Mouse (Mus musculus) lung, embryonic 16.5 days (tissue): Measurements from ENCODE around the gene Psmd9. TPM values are rescaled to one million over a fixed set of nuclear protein-coding genes. Genes with fewer than 3 reads are reported as not detected.
"Not testable (repeated sequence)": the region's sequence is repeated elsewhere in the genome, so short reads cannot be mapped to it uniquely, and the experiment has no call there.

Experiments used
- ATAC-seq: fragments of 200-750 bp; cut with Nextera tagmentation; 2 replicates; pipeline ENCODE4 v1.8.0; 2017; ENCODE audit warnings: low read depth, mild to moderate bottlenecking, moderate library complexity
- H3K27ac ChIP-seq: fragments of 300-500 bp; sonication (generic); 2 replicates; pipeline ENCODE4 v1.5.1; 2014; ENCODE audit warnings: mild to moderate bottlenecking, control low read depth, low read length
- H3K27me3 ChIP-seq: fragments of 300-500 bp; sonication (generic); 2 replicates; pipeline ENCODE4 v1.6.1; 2014; ENCODE audit warnings: low read depth, low read length, mixed read lengths; ENCODE audit not compliant: control insufficient read depth, insufficient read depth
- H3K36me3 ChIP-seq: fragments of 300-500 bp; sonication (generic); 2 replicates; pipeline ENCODE4 v1.6.1; 2014; ENCODE audit warnings: low read length; ENCODE audit not compliant: control insufficient read depth, insufficient read depth
- H3K4me1 ChIP-seq: fragments of 300-500 bp; sonication (generic); replicated peaks from 2 replicates; pipeline ENCODE4 v1.6.1; 2014; ENCODE audit warnings: low read length, mixed read lengths; ENCODE audit not compliant: control insufficient read depth, insufficient read depth
- H3K4me2 ChIP-seq: fragments of 300-500 bp; sonication (generic); 2 replicates; pipeline ENCODE4 v1.6.1; 2014; ENCODE audit warnings: low read depth, low read length, control low read depth
- H3K4me3 ChIP-seq: fragments of 300-500 bp; sonication (generic); 2 replicates; pipeline ENCODE4 v1.5.1; 2014; ENCODE audit warnings: mild to moderate bottlenecking, low read length, control low read depth
- H3K9ac ChIP-seq: fragments of 300-500 bp; sonication (generic); 2 replicates; pipeline ENCODE4 v1.6.1; 2014; ENCODE audit warnings: low read length, control low read depth
- H3K9me3 ChIP-seq: fragments of 300-500 bp; sonication (generic); 2 replicates; pipeline ENCODE4 v1.6.1; 2016; ENCODE audit warnings: low read length; ENCODE audit not compliant: control insufficient read depth
- WGBS: fragments of 180-500 bp; shearing (Covaris S2); extraction: QIAGEN DNeasy Blood & Tissue Kit; methylation state at CpG from one replicate; pipeline ENCODE4 v1.1.7; 2014; 5-methylcytosine and 5-hydroxymethylcytosine counted together
- polyA plus RNA-seq: library from polyadenylated mRNA; unstranded; fragments of >200 nt; fragmentation: Nextera tagmentation; extraction: Ambion mirVana; gene quantifications from 2 replicates; pipeline ENCODE4 v1.2.1, GENCODE M21; 2015

Psmd9 gene
- polyA plus RNA-seq, 1 experiment from 2014 or later: 87.0 TPM

- Histone ChIP-seq H3K27ac (no peak overlapping the region), H3K9me3 (no peaks in the 10 kb centered on the region), H3K4me3 (no peak overlapping the region), H3K27me3 (no peaks in the 10 kb centered on the region), H3K4me2 (no peak overlapping the region), H3K36me3 (no peaks in the 10 kb centered on the region), H3K4me1 (no peaks in the 10 kb centered on the region), H3K9ac (no peak overlapping the region)
- 85% methylated on average over 16 of the region's 16 CpGs for WGBS
- no peak for ATAC-seq
These were observed 26.3 kb downstream of the Psmd9 start for GRCm38 (mm10) chr5:123195500-123196000.

- H3K9me3 ChIP-seq: no peaks in the 10 kb centered on the region
- ATAC-seq: no peak
- no peaks in the 10 kb centered on the region for H3K4me1 ChIP-seq
- H3K9ac ChIP-seq: no peak overlapping the region
- H3K4me3 ChIP-seq: no peak overlapping the region
- no peak overlapping the region for H3K27ac ChIP-seq
- H3K4me2 ChIP-seq: no peak overlapping the region
- no peaks in the 10 kb centered on the region for H3K27me3 ChIP-seq
- H3K36me3 ChIP-seq: no peaks in the 10 kb centered on the region
- 62% methylated on average over 4 of the region's 4 CpGs for WGBS
These were observed 27.5 kb downstream of the Psmd9 start for GRCm38 (mm10) chr5:123196746-123197145.

- no peaks in the 10 kb centered on the region for H3K4me1 ChIP-seq
- H3K27me3 ChIP-seq: no peaks in the 10 kb centered on the region
- no peak overlapping the region for H3K27ac ChIP-seq
- ATAC-seq: no peak
- 86% methylated on average over 4 of the region's 4 CpGs for WGBS
- no peak overlapping the region for H3K4me2 ChIP-seq
- H3K36me3 ChIP-seq: no peaks in the 10 kb centered on the region
- H3K9ac ChIP-seq: no peak overlapping the region
- H3K9me3 ChIP-seq: no peaks in the 10 kb centered on the region
- no peak overlapping the region for H3K4me3 ChIP-seq
These were observed 29.3 kb downstream of the Psmd9 start for GRCm38 (mm10) chr5:123198523-123198922.

GRCm38 (mm10) chr5:123200816-123201522 is 31.8 kb downstream of the Psmd9 start:
- H3K4me2 ChIP-seq, H3K9me3 ChIP-seq, H3K27me3 ChIP-seq, ATAC-seq, H3K4me3 ChIP-seq, H3K4me1 ChIP-seq, H3K27ac ChIP-seq, H3K9ac ChIP-seq, H3K36me3 ChIP-seq: not testable (repeated sequence)
- WGBS: 83% methylated on average over 4 of the region's 7 CpGs

- Histone ChIP-seq H3K27ac (no peak overlapping the region), H3K27me3 (no peaks in the 10 kb centered on the region), H3K4me1 (no peaks in the 10 kb centered on the region), H3K9ac (no peak overlapping the region), H3K9me3 (no peaks in the 10 kb centered on the region), H3K36me3 (no peaks in the 10 kb centered on the region), H3K4me2 (no peak overlapping the region), H3K4me3 (no peak overlapping the region)
- no peak for ATAC-seq
- WGBS: 53% methylated on average over 7 of the region's 7 CpGs
These were observed 32.3 kb downstream of the Psmd9 start for GRCm38 (mm10) chr5:123201523-123201892.

- Histone ChIP-seq H3K27ac (no peak overlapping the region), H3K9ac (no peak overlapping the region), H3K4me2 (no peak overlapping the region), H3K36me3 (no peaks in the 10 kb centered on the region), H3K4me3 (no peak overlapping the region), H3K9me3 (no peaks in the 10 kb centered on the region), H3K27me3 (no peaks in the 10 kb centered on the region), H3K4me1 (no peaks in the 10 kb centered on the region)
- ATAC-seq: no peak
- 68% methylated on average over 5 of the region's 5 CpGs for WGBS
These were observed 32.8 kb downstream of the Psmd9 start for GRCm38 (mm10) chr5:123201987-123202386.

GRCm38 (mm10) chr5:123202771-123203170 is 33.6 kb downstream of the Psmd9 start:
- H3K9ac ChIP-seq, H3K4me1 ChIP-seq, H3K9me3 ChIP-seq, H3K27me3 ChIP-seq, H3K4me3 ChIP-seq, H3K36me3 ChIP-seq, H3K4me2 ChIP-seq, ATAC-seq, H3K27ac ChIP-seq: not testable (repeated sequence)
- WGBS: 39% methylated on average over 4 of the region's 4 CpGs

GRCm38 (mm10) chr5:123203591-123203990 is 34.4 kb downstream of the Psmd9 start:
- not testable (repeated sequence) for ATAC-seq, H3K36me3 ChIP-seq, H3K9ac ChIP-seq, H3K27me3 ChIP-seq, H3K4me3 ChIP-seq, H3K4me1 ChIP-seq, H3K4me2 ChIP-seq, H3K9me3 ChIP-seq, H3K27ac ChIP-seq
- whole genome bisulfite sequencing: 80% methylated on average over 7 of the region's 7 CpGs

- WGBS: 68% methylated on average over 3 of the region's 5 CpGs
- not testable (repeated sequence) for H3K9ac ChIP-seq, H3K9me3 ChIP-seq, H3K27ac ChIP-seq, H3K4me1 ChIP-seq, H3K4me2 ChIP-seq, ATAC-seq, H3K4me3 ChIP-seq, H3K27me3 ChIP-seq, H3K36me3 ChIP-seq
These were observed 53.3 kb downstream of the Psmd9 start for GRCm38 (mm10) chr5:123222346-123223050.
